17 mouse cellular contexts compared by ENCODE assay signal in the genomic region with DNA sequence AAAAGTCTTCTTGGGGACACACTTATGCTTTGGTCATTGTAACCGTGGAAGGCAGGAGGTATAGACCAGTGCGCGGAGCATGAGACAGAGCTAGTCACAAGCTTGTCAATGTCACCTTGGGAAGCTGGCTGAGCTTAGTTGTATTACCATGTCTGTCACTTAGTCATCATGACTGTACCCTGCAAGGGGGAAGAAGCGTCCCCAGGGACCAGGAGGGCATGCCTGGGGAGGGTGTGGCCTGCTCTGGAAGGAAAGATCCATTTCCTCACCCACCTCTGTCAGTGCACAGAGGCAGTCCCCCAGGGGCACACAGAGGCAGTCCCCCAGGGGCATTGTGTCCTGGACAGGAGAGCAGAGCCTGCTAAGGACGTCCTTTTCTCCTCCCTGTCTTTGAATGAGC.
DNase-seq lines count a peak whose midpoint lies in the region; ATAC-seq and TF ChIP-seq lines count a peak whose summit lies in the region.
"Had no signal": no experiment of that assay in that cellular context is flagged by ENCODE, and none has a peak within 500 bp of the region (broad histone marks: within the 10 kb centered on the region; RNA-seq: fewer than 3 reads in every experiment).

No protein-coding gene starts in this region.

- ATAC-seq in heart, embryonic 14.5 days (ENCODE audit: insufficient number of reproducible peaks, insufficient read depth, low FRiP score, low read depth): peak; percentile 46; the same call in 1 of the 2 replicates
- no peak for ATAC-seq in frontal cortex, adult (ENCODE audit: low TSS enrichment)
- no peak for ATAC-seq in kidney, embryonic 16.5 days (ENCODE audit: low FRiP score, low TSS enrichment)
- ATAC-seq: lung, postnatal 0 days had no signal

- in situ Hi-C loops in CH12.LX (cut with MboI; ENCODE audit: low pct_ligation_motif_present, low pct_unique_long_range_greater_than_20kb, low sequenced_read_pairs): no loop called here

- intact Hi-C loops in heart, postnatal 14 days (cut with DNase I): no loop called here

- H3K27me3 ChIP-seq in heart, embryonic 14.5 days (ENCODE audit: control insufficient read depth, insufficient read depth, low read length): no peaks in the 10 kb centered on the region
- H3K27me3 ChIP-seq in CH12.LX (replicated peaks): no peaks in the 10 kb centered on the region
- no peaks in the 10 kb centered on the region; the same call in 1 of the 2 replicates for H3K27me3 ChIP-seq in splenic B cell, adult 2 months (ENCODE audit: control insufficient read depth, insufficient read depth, low read length, poor library complexity, severe bottlenecking)
- no peaks in the 10 kb centered on the region for H3K27me3 ChIP-seq in kidney, embryonic 16.5 days (ENCODE audit: insufficient read depth, low read length)
- H3K27me3 ChIP-seq: embryonic facial prominence, embryonic 13.5 days; kidney, embryonic 15.5 days; limb, embryonic 12.5 days; midbrain, embryonic 12.5 days had no signal

- no peaks in the 10 kb centered on the region for H3K36me3 ChIP-seq in heart, embryonic 14.5 days (ENCODE audit: control insufficient read depth, insufficient read depth, low read length)
- no peaks in the 10 kb centered on the region for H3K36me3 ChIP-seq in CH12.LX (replicated peaks in 1 of 2; ENCODE audit: control insufficient read depth in 1 of 2, insufficient read depth in 1 of 2, low read length in 1 of 2)
- no peaks in the 10 kb centered on the region for H3K36me3 ChIP-seq in splenic B cell, adult 2 months (ENCODE audit: control insufficient read depth, insufficient read depth, low read length, poor library complexity, severe bottlenecking)
- H3K36me3 ChIP-seq in kidney, embryonic 16.5 days (ENCODE audit: insufficient read depth, low read length): no peaks in the 10 kb centered on the region
- H3K36me3 ChIP-seq: embryonic facial prominence, embryonic 13.5 days; kidney, embryonic 15.5 days; limb, embryonic 12.5 days; midbrain, embryonic 12.5 days had no signal

- H3K4me3 ChIP-seq in heart, embryonic 14.5 days (ENCODE audit: control insufficient read depth in 1 of 2, insufficient read depth in 1 of 2, low read depth in 1 of 2, low read length in 2 of 2): no peak overlapping the region
- H3K4me3 ChIP-seq in CH12.LX (replicated peaks in 1 of 3; ENCODE audit: low read depth in 2 of 3, low read length in 2 of 3, poor library complexity in 1 of 3): no peak overlapping the region
- H3K4me3 ChIP-seq in kidney, embryonic 16.5 days (ENCODE audit: low read length): no peak overlapping the region
- H3K4me3 ChIP-seq: embryonic facial prominence, embryonic 13.5 days; kidney, embryonic 15.5 days; limb, embryonic 12.5 days; midbrain, embryonic 12.5 days; myocyte had no signal

- H3K27ac ChIP-seq in heart, embryonic 14.5 days (replicated peaks in 1 of 2; ENCODE audit: control insufficient read depth in 1 of 2, insufficient read depth in 1 of 2, low read depth in 2 of 2, low read length in 2 of 2): no peak overlapping the region; a peak in 1 of 4 replicates
- H3K27ac ChIP-seq in CH12.LX (ENCODE audit: insufficient read depth, low read depth): no peak overlapping the region
- no peak overlapping the region for H3K27ac ChIP-seq in kidney, embryonic 16.5 days (ENCODE audit: low read length)
- H3K27ac ChIP-seq: embryonic facial prominence, embryonic 13.5 days; kidney, embryonic 15.5 days; limb, embryonic 12.5 days; liver, embryonic 14.5 days; midbrain, embryonic 12.5 days had no signal

- H3K9me3 ChIP-seq in heart, embryonic 14.5 days (ENCODE audit: control insufficient read depth, low read length): 0 out of 2 replicates have a peak, but pooled peaks cover 3% of the 10 kb centered on the region
- no peaks in the 10 kb centered on the region for H3K9me3 ChIP-seq in CH12.LX (replicated peaks; ENCODE audit: low read length)
- no peaks in the 10 kb centered on the region for H3K9me3 ChIP-seq in kidney, embryonic 16.5 days (ENCODE audit: low read length)
- H3K9me3 ChIP-seq: kidney, embryonic 15.5 days; midbrain, embryonic 12.5 days had no signal

- peak; percentile 42 for TF ChIP-seq EP300 in CH12.LX (IDR thresholded peaks at IDR 0.05; ENCODE audit: low read length)

- H3K9ac ChIP-seq in heart, embryonic 14.5 days (ENCODE audit: low read length): peak overlapping the region; percentile 32; the same call in 1 of the 2 replicates
- H3K9ac ChIP-seq in CH12.LX (ENCODE audit: insufficient read depth, low read depth): no peak overlapping the region
- no peak overlapping the region for H3K9ac ChIP-seq in kidney, embryonic 16.5 days (replicated peaks; ENCODE audit: low read length)
- H3K9ac ChIP-seq: embryonic facial prominence, embryonic 13.5 days; kidney, embryonic 15.5 days; limb, embryonic 12.5 days; liver, embryonic 14.5 days; midbrain, embryonic 12.5 days had no signal

- WGBS in heart, embryonic 14.5 days: 38% methylated on average over 5 of the region's 5 CpGs
- 74% methylated on average over 5 of the region's 5 CpGs for WGBS in kidney, embryonic 16.5 days

- no peaks in the 10 kb centered on the region for H3K79me2 ChIP-seq in CH12.LX (replicated peaks; ENCODE audit: control insufficient read depth, extremely low read depth, insufficient read depth, poor library complexity, severe bottlenecking)

- TF ChIP-seq RAD21 in CH12.LX (IDR thresholded peaks at IDR 0.05; ENCODE audit: low read depth, low read length): no peak

- TF ChIP-seq POLR2A in CH12.LX (IDR thresholded peaks at IDR 0.05; ENCODE audit: low read depth, low read length): no peak

- H3K4me2 ChIP-seq in heart, embryonic 14.5 days (ENCODE audit: low read length): no peak overlapping the region
- 0 out of 2 replicates have a peak overlapping the region, but pooled peaks have one; percentile 30 for H3K4me2 ChIP-seq in CH12.LX (ENCODE audit: insufficient read depth, low read depth, poor library complexity, severe bottlenecking)
- H3K4me2 ChIP-seq in kidney, embryonic 16.5 days (replicated peaks; ENCODE audit: low read depth, low read length): no peak overlapping the region
- H3K4me2 ChIP-seq: embryonic facial prominence, embryonic 13.5 days; kidney, embryonic 15.5 days; limb, embryonic 12.5 days; midbrain, embryonic 12.5 days had no signal

- no peak for TF ChIP-seq CTCF in CH12.LX (conservative IDR thresholded peaks at IDR 0.05 in 1 of 2, IDR thresholded peaks at IDR 0.05 in 1 of 2; ENCODE audit: low read depth in 2 of 2, low read length in 2 of 2)

- dilution Hi-C loops in CH12.LX (cut with MboI; ENCODE audit: extremely low pct_ligation_motif_present, extremely low pct_unique_long_range_greater_than_20kb, low sequenced_read_pairs): no loop called here

- peaks cover 23 to 27% of the 10 kb centered on the region in 2 experiments for H3K4me1 ChIP-seq in heart, embryonic 14.5 days (ENCODE audit: control insufficient read depth in 2 of 2, insufficient read depth in 2 of 2, low read length in 2 of 2)
- H3K4me1 ChIP-seq in CH12.LX (ENCODE audit: control insufficient read depth in 1 of 2, insufficient read depth in 2 of 2): peaks cover 13 to 33% of the 10 kb centered on the region in 2 experiments
- H3K4me1 ChIP-seq in kidney, embryonic 16.5 days (ENCODE audit: insufficient read depth, low read length): peaks cover 11% of the 10 kb centered on the region; the same call in 1 of the 2 replicates

- no peak for DNase-seq in heart, postnatal 14 days
- DNase-seq in CH12.LX (ENCODE audit: extremely low read depth) (peak; percentile 81), WW6 (ENCODE audit: low read depth, low spot score) (peak; percentile 9)
- DNase-seq in splenic B cell, adult 2 months (ENCODE audit: low read depth, low spot score): peak; percentile 20
- DNase-seq: cerebellum, adult 2 months; heart, postnatal 4 days; thymus, postnatal 4 days had no signal

TF ChIP-seq in CH12.LX, 34 proteins besides CTCF, POLR2A, EP300 and RAD21:
- TF ChIP-seq KAT2A (IDR thresholded peaks at IDR 0.05; ENCODE audit: insufficient replicate concordance, low read length) (0 out of 2 replicates have a peak, but pooled peaks have one; percentile 47), BHLHE40 (IDR thresholded peaks at IDR 0.05; ENCODE audit: low read depth, low read length) (peak; percentile 53; the same call in 1 of the 2 replicates), E2F4 (IDR thresholded peaks at IDR 0.05; ENCODE audit: insufficient replicate concordance, low read depth, low read length) (no peak), MEF2A (IDR thresholded peaks at IDR 0.05; ENCODE audit: borderline replicate concordance, low read depth, low read length) (no peak), ETS1 (conservative IDR thresholded peaks at IDR 0.05; ENCODE audit: low read depth, low read length) (peak; percentile 30; the same call in 1 of the 2 replicates), CHD1 (IDR thresholded peaks at IDR 0.05; ENCODE audit: low read depth, low read length) (no peak)

Comparison
In these comparisons a context has a peak if more than half of its experiments do, and no peak if none do; other contexts are left out.
1. DNase-seq: peak in CH12.LX (single experiment), WW6 (single experiment) and splenic B cell, adult 2 months (single experiment); none in heart, postnatal 14 days (0 of 2).